Mouse (Mus musculus) heart, embryonic 16.5 days (tissue): ENCODE data around the gene Cpxm1. TPM values are rescaled to one million over a fixed set of nuclear protein-coding genes. Genes with fewer than 3 reads are reported as not detected.

Experiments used
- ATAC-seq: fragments of 200-750 bp; cut with Nextera tagmentation; replicated peaks from 2 replicates; pipeline ENCODE4 v1.8.0; 2017; ENCODE audit warnings: moderate number of reproducible peaks; ENCODE audit not compliant: insufficient read depth, low FRiP score; ENCODE audit errors: extremely low read depth
- H3K27ac ChIP-seq: fragments of 300-500 bp; sonication (generic); 2 replicates; pipeline ENCODE4 v1.5.1; 2014; ENCODE audit warnings: mild to moderate bottlenecking, low read length, control low read depth, moderate library complexity
- H3K27me3 ChIP-seq: fragments of 300-500 bp; sonication (generic); 2 replicates; pipeline ENCODE4 v1.6.1; 2014; ENCODE audit warnings: low read length, mixed read lengths; ENCODE audit not compliant: control insufficient read depth, insufficient read depth
- H3K36me3 ChIP-seq: fragments of 300-500 bp; sonication (generic); 2 replicates; pipeline ENCODE4 v1.6.1; 2014; ENCODE audit not compliant: control insufficient read depth, insufficient read depth
- H3K4me1 ChIP-seq: fragments of 300-500 bp; sonication (generic); 2 replicates; pipeline ENCODE4 v1.6.1; 2014; ENCODE audit warnings: low read length, mixed read lengths; ENCODE audit not compliant: control insufficient read depth, insufficient read depth
- H3K4me2 ChIP-seq: fragments of 300-500 bp; sonication (generic); 2 replicates; pipeline ENCODE4 v1.6.1; 2014; ENCODE audit warnings: low read depth, mild to moderate bottlenecking, control low read depth, low read length
- H3K4me3 ChIP-seq: fragments of 300-500 bp; sonication (generic); 2 replicates; pipeline ENCODE4 v1.5.1; 2014; ENCODE audit warnings: mild to moderate bottlenecking, control low read depth, low read length
- H3K9ac ChIP-seq: fragments of 300-500 bp; sonication (generic); 2 replicates; pipeline ENCODE4 v1.6.1; 2014; ENCODE audit warnings: low read length, control low read depth
- H3K9me3 ChIP-seq: fragments of 300-500 bp; sonication (generic); replicated peaks from 2 replicates; pipeline ENCODE4 v1.6.1; 2016; ENCODE audit warnings: low read length; ENCODE audit not compliant: control insufficient read depth
- WGBS: fragments of 180-500 bp; shearing (Covaris S2); extraction: QIAGEN DNeasy Blood & Tissue Kit; methylation state at CpG from one replicate; pipeline ENCODE4 v1.1.7; 2014; 5-methylcytosine and 5-hydroxymethylcytosine counted together
- polyA plus RNA-seq: library from polyadenylated mRNA; unstranded; fragments of >200 nt; fragmentation: Nextera tagmentation; extraction: Ambion mirVana; gene quantifications from 2 replicates; pipeline ENCODE4 v1.2.1, GENCODE M21; 2015

Gene Cpxm1
- polyA plus RNA-seq = 27.2 and 29.4 TPM in 2 replicates

- under 1% methylated on average over 44 of the region's 53 CpGs for WGBS
- Histone ChIP-seq H3K27me3 (peaks cover 20% of the 10 kb centered on the region), H3K4me2 (peak within 1 kb of the TSS; percentile 98), H3K4me1 (peaks cover 4% of the 10 kb centered on the region), H3K9me3 (no peaks in the 10 kb centered on the region), H3K4me3 (peak within 1 kb of the TSS; percentile 68), H3K9ac (peak within 1 kb of the TSS; percentile 80), H3K27ac (peak within 1 kb of the TSS; percentile 49; the same call in 1 of the 2 replicates), H3K36me3 (no peaks in the 10 kb centered on the region)
- ATAC-seq = peak; percentile 82
These were observed at the start of gene Cpxm1 for GRCm38 (mm10) chr2:130397186-130397985. Gene Cpxm1 (minus strand): TSS chr2:130397574.

GRCm38 (mm10) chr2:130442162-130442561 lies 44.8 kb upstream of the Cpxm1 start:
- Histone ChIP-seq H3K4me3 (no peak overlapping the region), H3K9ac (no peak overlapping the region), H3K4me1 (no peaks in the 10 kb centered on the region), H3K27ac (no peak overlapping the region), H3K9me3 (no peaks in the 10 kb centered on the region), H3K4me2 (no peak overlapping the region), H3K36me3 (peaks cover 48% of the 10 kb centered on the region), H3K27me3 (no peaks in the 10 kb centered on the region)
- ATAC-seq = no peak
- 79% methylated on average over 10 of the region's 10 CpGs for WGBS

DNA sequence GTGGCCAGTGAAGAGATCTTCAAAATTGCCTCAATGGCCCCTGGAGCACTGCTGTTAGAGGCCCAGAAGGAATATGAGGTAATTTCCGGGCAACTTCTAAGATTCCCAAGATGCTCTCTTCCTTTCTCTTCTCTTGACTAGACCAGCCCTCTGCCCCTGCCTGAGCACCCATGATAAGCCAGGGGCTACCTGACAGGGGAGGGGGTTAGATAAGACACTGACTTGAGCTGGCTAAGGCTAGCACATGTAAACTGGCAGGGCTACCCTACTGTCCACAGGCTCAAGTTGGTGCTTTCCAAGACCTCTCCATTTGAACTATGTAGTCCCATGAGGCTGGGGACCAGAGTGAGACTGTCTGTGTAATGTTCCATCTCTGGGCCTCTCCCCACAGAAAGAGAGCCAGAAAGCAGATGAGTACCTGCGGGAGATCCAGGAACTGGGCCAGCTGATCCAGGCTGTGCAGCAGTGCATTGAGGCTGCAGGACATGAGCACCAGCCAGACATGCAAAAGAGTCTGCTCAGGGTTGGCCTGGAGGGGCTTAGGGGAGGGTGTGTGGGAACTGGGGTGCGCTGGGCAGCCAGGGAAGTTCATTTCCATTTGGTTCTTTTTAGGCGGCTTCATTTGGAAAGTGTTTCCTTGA lies 42.6 kb upstream of the Cpxm1 start:
- Histone ChIP-seq H3K9me3 (no peaks in the 10 kb centered on the region), H3K4me2 (no peak overlapping the region), H3K36me3 (peaks cover 48% of the 10 kb centered on the region), H3K4me3 (no peak overlapping the region), H3K4me1 (no peaks in the 10 kb centered on the region), H3K27ac (no peak overlapping the region), H3K27me3 (no peaks in the 10 kb centered on the region), H3K9ac (no peak overlapping the region)
- ATAC-seq = no peak
- 87% methylated on average over 4 of the region's 4 CpGs for WGBS

DNA sequence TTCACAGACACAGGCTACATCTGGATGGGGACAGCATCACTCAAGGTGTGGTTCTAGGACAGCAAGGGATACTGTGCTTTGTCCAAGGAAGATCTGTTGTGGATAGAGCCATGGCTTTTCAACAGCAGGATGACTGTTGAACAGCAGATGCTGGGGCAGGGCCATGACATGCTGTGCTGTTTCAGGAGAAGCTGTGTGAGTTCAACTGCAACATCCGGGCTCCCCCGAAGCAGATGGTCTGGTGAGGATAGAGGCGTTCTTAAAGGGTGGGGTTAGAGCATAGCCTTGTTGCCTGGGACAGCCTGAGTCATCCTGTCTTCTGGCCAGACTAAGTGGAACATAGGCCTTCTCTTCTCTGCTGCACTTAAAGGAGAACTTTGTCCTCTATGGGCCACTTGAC lies 41.5 kb upstream of the Cpxm1 start:
- ATAC-seq = no peak
- no peaks in the 10 kb centered on the region for H3K27me3 ChIP-seq
- H3K36me3 ChIP-seq = peaks cover 45% of the 10 kb centered on the region
- no peaks in the 10 kb centered on the region for H3K4me1 ChIP-seq
- H3K9me3 ChIP-seq = no peaks in the 10 kb centered on the region
- H3K4me3 ChIP-seq = no peak overlapping the region
- WGBS = 84% methylated on average over 3 of the region's 3 CpGs
- no peak overlapping the region for H3K9ac ChIP-seq
- no peak overlapping the region for H3K4me2 ChIP-seq
- no peak overlapping the region for H3K27ac ChIP-seq

DNA sequence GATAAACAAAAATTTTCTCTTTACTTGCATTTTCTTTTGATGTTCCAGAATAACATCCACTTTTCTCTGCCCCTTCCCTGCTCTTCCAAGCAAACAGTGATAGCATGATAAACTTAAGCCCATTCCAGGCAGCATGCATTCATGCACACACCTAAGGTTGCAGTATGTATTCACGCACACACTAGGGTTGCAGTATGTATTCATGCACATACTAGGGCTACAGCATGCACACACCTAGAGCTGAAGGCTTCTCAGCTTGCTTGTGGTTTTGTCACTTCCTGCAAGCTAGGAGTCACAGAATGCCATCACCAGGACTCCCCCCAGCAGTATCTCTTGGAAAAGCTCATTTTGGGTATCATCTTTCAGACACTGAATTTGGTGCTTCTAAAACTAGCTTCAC lies 39.4 kb upstream of the Cpxm1 start:
- Histone ChIP-seq H3K27ac (no peak overlapping the region), H3K36me3 (peaks cover 32% of the 10 kb centered on the region), H3K4me1 (no peaks in the 10 kb centered on the region), H3K9me3 (no peaks in the 10 kb centered on the region), H3K4me2 (no peak overlapping the region), H3K9ac (no peak overlapping the region), H3K4me3 (no peak overlapping the region), H3K27me3 (no peaks in the 10 kb centered on the region)
- WGBS = 95% methylated on average over 1 of the region's 1 CpGs
- ATAC-seq = no peak

DNA sequence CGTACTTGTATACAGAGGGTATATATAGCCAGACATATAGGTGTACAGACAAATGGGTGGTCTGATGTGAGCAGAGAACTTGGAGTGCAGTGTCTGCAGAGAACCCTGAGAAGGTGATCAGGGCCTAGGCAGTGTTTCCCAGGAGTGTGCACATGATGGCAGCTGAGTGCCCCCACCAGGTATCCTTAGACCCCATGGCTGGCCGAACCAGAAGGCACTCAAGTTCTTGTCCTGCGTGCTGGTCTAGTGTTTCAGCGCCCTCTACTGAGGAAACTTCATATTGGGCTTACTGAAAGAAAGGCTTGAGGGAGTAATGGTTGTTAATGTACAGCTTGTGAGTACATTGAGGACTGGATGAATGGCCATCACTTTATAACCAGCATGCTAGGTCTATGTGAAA lies 35.8 kb upstream of the Cpxm1 start:
- no peak; the same call in 1 of the 2 replicates for ATAC-seq
- WGBS = 24% methylated on average over 4 of the region's 4 CpGs

GRCm38 (mm10) chr2:130432157-130432556 lies 34.8 kb upstream of the Cpxm1 start:
- Histone ChIP-seq H3K9me3 (no peaks in the 10 kb centered on the region), H3K4me2 (no peak overlapping the region), H3K27me3 (no peaks in the 10 kb centered on the region), H3K9ac (no peak overlapping the region), H3K27ac (no peak overlapping the region), H3K4me3 (no peak overlapping the region), H3K4me1 (peaks cover 9% of the 10 kb centered on the region; the same call in 1 of the 2 replicates), H3K36me3 (peaks cover 6% of the 10 kb centered on the region; the same call in 1 of the 2 replicates)
- no peak for ATAC-seq
- 74% methylated on average over 3 of the region's 3 CpGs for WGBS

More for the DNA sequence above, 35.8 kb upstream of the Cpxm1 start:
- Histone ChIP-seq H3K27me3 (no peaks in the 10 kb centered on the region), H3K9ac (no peak overlapping the region), H3K27ac (no peak overlapping the region), H3K4me1 (peaks cover 9% of the 10 kb centered on the region; the same call in 1 of the 2 replicates), H3K36me3 (peaks cover 6% of the 10 kb centered on the region; the same call in 1 of the 2 replicates), H3K4me3 (no peak overlapping the region), H3K9me3 (no peaks in the 10 kb centered on the region), H3K4me2 (no peak overlapping the region)

GRCm38 (mm10) chr2:130430484-130430883 lies 33.1 kb upstream of the Cpxm1 start:
- no peak for ATAC-seq
- no peak overlapping the region; the same call in 1 of the 2 replicates for H3K9ac ChIP-seq
- no peaks in the 10 kb centered on the region for H3K27me3 ChIP-seq
- H3K4me1 ChIP-seq = peaks cover 10% of the 10 kb centered on the region
- H3K4me2 ChIP-seq = no peak overlapping the region
- H3K4me3 ChIP-seq = no peak overlapping the region
- no peak overlapping the region for H3K27ac ChIP-seq
- H3K36me3 ChIP-seq = peaks cover 6% of the 10 kb centered on the region; the same call in 1 of the 2 replicates
- 55% methylated on average over 3 of the region's 3 CpGs for WGBS
- no peaks in the 10 kb centered on the region for H3K9me3 ChIP-seq

DNA sequence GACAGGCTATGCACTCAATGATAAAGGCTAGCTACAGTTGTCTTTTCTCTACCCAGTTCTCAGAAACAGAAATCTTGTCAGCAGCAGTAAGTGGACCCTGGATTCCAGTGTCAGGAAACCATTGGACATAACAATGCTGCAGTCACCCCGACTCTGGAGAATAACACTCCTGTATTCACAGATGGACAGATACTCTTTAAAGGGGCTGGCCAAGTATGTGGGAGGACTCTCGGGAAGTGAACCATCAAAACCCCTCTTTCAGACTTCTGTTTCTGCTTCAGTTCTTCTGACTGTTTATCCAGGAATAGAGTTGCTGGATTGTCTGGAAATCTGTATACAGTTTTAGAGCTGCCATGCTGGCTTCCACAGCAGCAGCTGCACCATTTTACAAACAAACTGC lies 32.5 kb upstream of the Cpxm1 start:
- no peaks in the 10 kb centered on the region for H3K27me3 ChIP-seq
- peaks cover 16% of the 10 kb centered on the region for H3K4me1 ChIP-seq
- H3K27ac ChIP-seq = no peak overlapping the region
- WGBS = 44% methylated on average over 2 of the region's 2 CpGs
- no peak overlapping the region for H3K4me2 ChIP-seq
- H3K9ac ChIP-seq = no peak overlapping the region
- no peak for ATAC-seq
- no peaks in the 10 kb centered on the region for H3K9me3 ChIP-seq
- H3K4me3 ChIP-seq = no peak overlapping the region
- H3K36me3 ChIP-seq = peaks cover 6% of the 10 kb centered on the region; the same call in 1 of the 2 replicates
